Mouse (Mus musculus) CH12.LX (cell line): ENCODE data around the gene Borcs7. TPM values are rescaled to one million over a fixed set of nuclear protein-coding genes. Genes with fewer than 3 reads are reported as not detected.

ENCODE experiments used
- DNase-seq: peaks from one replicate; pipeline ENCODE4 v3.0.0-alpha.2; 2013; ENCODE audit errors: extremely low read depth
- H3K27ac ChIP-seq: 2 replicates; pipeline ENCODE4 v1.5.1; 2012; ENCODE audit warnings: low read depth, mild to moderate bottlenecking, control low read depth, moderate library complexity; ENCODE audit not compliant: insufficient read depth
- H3K27me3 ChIP-seq: replicated peaks from 2 replicates; pipeline ENCODE3; 2012; ENCODE audit warnings: inconsistent platforms
- H3K36me3 ChIP-seq, 2 experiments: replicated peaks in 1 of 2; 2 replicates each; pipeline versions ENCODE3 to v1.6.1; 2012; ENCODE audit warnings: inconsistent platforms in 1 of 2, low read length in 1 of 2, mild to moderate bottlenecking in 1 of 2, mixed read lengths in 1 of 2, moderate library complexity in 1 of 2; ENCODE audit not compliant: control insufficient read depth in 1 of 2, insufficient read depth in 1 of 2
- H3K4me1 ChIP-seq, 2 experiments: 2 replicates each; pipeline ENCODE4 v1.6.1; 2012; ENCODE audit warnings: inconsistent platforms in 1 of 2, moderate library complexity in 1 of 2; ENCODE audit not compliant: insufficient read depth in 2 of 2, control insufficient read depth in 1 of 2
- H3K4me2 ChIP-seq: 2 replicates; pipeline ENCODE4 v1.6.1; 2012; ENCODE audit warnings: low read depth, mild to moderate bottlenecking, control low read depth; ENCODE audit not compliant: poor library complexity, insufficient read depth, severe bottlenecking
- H3K4me3 ChIP-seq, 3 experiments: fragments of 150-350 bp in 1 of 3; sonication (generic) in 1 of 3; replicated peaks in 1 of 3; 2 replicates each; pipeline versions ENCODE3 to v1.5.1; 2011 to 2012; ENCODE audit warnings: low read depth in 2 of 3, low read length in 2 of 3, mild to moderate bottlenecking in 2 of 3, moderate library complexity in 2 of 3, control low read depth in 1 of 3, improper control_type of control experiment in 1 of 3, inconsistent platforms in 1 of 3, mixed read lengths in 1 of 3; ENCODE audit not compliant: poor library complexity in 1 of 3
- H3K79me2 ChIP-seq: replicated peaks from 2 replicates; pipeline ENCODE4 v1.6.1; 2012; ENCODE audit warnings: mild to moderate bottlenecking, moderate library complexity; ENCODE audit not compliant: control insufficient read depth, poor library complexity, insufficient read depth, severe bottlenecking; ENCODE audit errors: extremely low read depth
- H3K9ac ChIP-seq: 2 replicates; pipeline ENCODE4 v1.6.1; 2012; ENCODE audit warnings: low read depth, mild to moderate bottlenecking, control low read depth, moderate library complexity; ENCODE audit not compliant: insufficient read depth
- H3K9me3 ChIP-seq: replicated peaks from 2 replicates; pipeline ENCODE3; 2012; ENCODE audit warnings: low read length, inconsistent platforms, mixed read lengths
- CHD1 ChIP-seq: IDR thresholded peaks from 2 replicates; pipeline ENCODE4 v1.6.1; 2012; ENCODE audit warnings: low read depth, low read length, improper control_type of control experiment, inconsistent platforms
- CHD2 ChIP-seq: IDR thresholded peaks from 2 replicates; pipeline ENCODE4 v1.6.1; 2011; ENCODE audit warnings: low read length, improper control_type of control experiment
- CTCF ChIP-seq, 2 experiments: IDR thresholded peaks in 1 of 2; conservative IDR thresholded peaks in 1 of 2; 2 replicates each; pipeline ENCODE4 v1.5.1; 2011 to 2012; ENCODE audit warnings: low read depth in 2 of 2, low read length in 2 of 2, improper control_type of control experiment in 1 of 2, inconsistent platforms in 1 of 2, mild to moderate bottlenecking in 1 of 2, moderate library complexity in 1 of 2
- EP300 ChIP-seq: IDR thresholded peaks from 2 replicates; pipeline ENCODE4 v1.6.1; 2011; ENCODE audit warnings: low read length, improper control_type of control experiment
- ETS1 ChIP-seq: conservative IDR thresholded peaks from 2 replicates; pipeline ENCODE4 v1.6.1; 2012; ENCODE audit warnings: low read depth, mild to moderate bottlenecking, inconsistent platforms, low read length, improper control_type of control experiment, moderate library complexity
- GABPA ChIP-seq: IDR thresholded peaks from 2 replicates; pipeline ENCODE4 v1.6.1; 2012; ENCODE audit warnings: low read depth, low read length, improper control_type of control experiment, inconsistent platforms; ENCODE audit not compliant: insufficient replicate concordance
- HCFC1 ChIP-seq: IDR thresholded peaks from 2 replicates; pipeline ENCODE4 v1.6.1; 2012; ENCODE audit warnings: low read depth, mild to moderate bottlenecking, inconsistent platforms, low read length, improper control_type of control experiment
- IRF4 ChIP-seq: IDR thresholded peaks from 2 replicates; pipeline ENCODE4 v1.6.1; 2014; ENCODE audit warnings: low read depth, mild to moderate bottlenecking, inconsistent platforms, low read length, improper control_type of control experiment
- JUN ChIP-seq: IDR thresholded peaks from 2 replicates; pipeline ENCODE4 v1.6.1; 2011; ENCODE audit warnings: low read depth, mild to moderate bottlenecking, low read length, improper control_type of control experiment, moderate library complexity; ENCODE audit not compliant: insufficient read depth
- JUND ChIP-seq: conservative IDR thresholded peaks from 2 replicates; pipeline ENCODE4 v1.6.1; 2011; ENCODE audit warnings: low read depth, low read length, improper control_type of control experiment
- MAFK ChIP-seq: IDR thresholded peaks from 2 replicates; pipeline ENCODE4 v1.6.1; 2011; ENCODE audit warnings: low read length, improper control_type of control experiment; ENCODE audit not compliant: insufficient replicate concordance
- MAX ChIP-seq: IDR thresholded peaks from 2 replicates; pipeline ENCODE4 v1.6.1; 2011; ENCODE audit warnings: low read length, improper control_type of control experiment
- MYC ChIP-seq: IDR thresholded peaks from 2 replicates; pipeline ENCODE4 v1.6.1; 2011; ENCODE audit warnings: low read depth, mild to moderate bottlenecking, improper control_type of control experiment, low read length
- NRF1 ChIP-seq: IDR thresholded peaks from 2 replicates; pipeline ENCODE4 v1.6.1; 2014; ENCODE audit warnings: low read depth, mild to moderate bottlenecking, inconsistent platforms, low read length, improper control_type of control experiment, moderate library complexity
- POLR2AphosphoS2 ChIP-seq: IDR thresholded peaks from 2 replicates; pipeline ENCODE4 v1.6.1; 2011; ENCODE audit warnings: low read depth, low read length, improper control_type of control experiment
- SIN3A ChIP-seq: IDR thresholded peaks from 2 replicates; pipeline ENCODE4 v1.6.1; 2012; ENCODE audit warnings: low read length, improper control_type of control experiment, inconsistent platforms
- TCF12 ChIP-seq: IDR thresholded peaks from 2 replicates; pipeline ENCODE4 v1.6.1; 2014; ENCODE audit warnings: low read depth, mild to moderate bottlenecking, inconsistent platforms, low read length, improper control_type of control experiment
- UBTF ChIP-seq: IDR thresholded peaks from 2 replicates; pipeline ENCODE4 v1.6.1; 2012; ENCODE audit warnings: low read depth, mild to moderate bottlenecking, inconsistent platforms, low read length, improper control_type of control experiment, moderate library complexity
- USF1 ChIP-seq: IDR thresholded peaks from 2 replicates; pipeline ENCODE4 v1.6.1; 2014; ENCODE audit warnings: low read depth, mild to moderate bottlenecking, inconsistent platforms, low read length, improper control_type of control experiment
- USF2 ChIP-seq: conservative IDR thresholded peaks from 2 replicates; pipeline ENCODE4 v1.6.1; 2011; ENCODE audit warnings: low read depth, low read length, improper control_type of control experiment
- ZC3H11A ChIP-seq: IDR thresholded peaks from 2 replicates; pipeline ENCODE4 v1.6.1; 2012; ENCODE audit warnings: low read depth, mild to moderate bottlenecking, inconsistent platforms, low read length, improper control_type of control experiment
- ZKSCAN1 ChIP-seq: IDR thresholded peaks from 2 replicates; pipeline ENCODE4 v1.6.1; 2012; ENCODE audit warnings: low read depth, inconsistent platforms, low read length, improper control_type of control experiment, borderline replicate concordance
- ZMIZ1 ChIP-seq: IDR thresholded peaks from 2 replicates; pipeline ENCODE4 v1.6.1; 2012; ENCODE audit warnings: low read depth, mild to moderate bottlenecking, inconsistent platforms, low read length, improper control_type of control experiment
- ZNF384 ChIP-seq: IDR thresholded peaks from 2 replicates; pipeline ENCODE4 v1.6.1; 2012; ENCODE audit warnings: low read depth, low read length, improper control_type of control experiment, inconsistent platforms
- dilution Hi-C: fragments of 300-500 bp; cut with MboI; formaldehyde crosslinking; loops from 2 replicates; pipeline ENCODE4 v1.14.3; 2020; ENCODE audit warnings: low sequenced_read_pairs; ENCODE audit not compliant: extremely low pct_unique_long_range_greater_than_20kb, extremely low pct_ligation_motif_present
- in situ Hi-C: fragments of 300-500 bp; cut with MboI; formaldehyde crosslinking; loops from 3 replicates; pipeline ENCODE4 v1.14.3; 2019; ENCODE audit warnings: low sequenced_read_pairs, low pct_ligation_motif_present, low pct_unique_long_range_greater_than_20kb, mixed read lengths
- polyA plus RNA-seq: library from polyadenylated mRNA; unstranded; fragments of >175 nt; gene quantifications from 2 replicates; pipeline ENCODE4 v1.2.1, GENCODE M21; 2012; ENCODE audit warnings: low read depth; ENCODE audit not compliant: insufficient read length
- total RNA-seq, 2 experiments: library from RNA; depleted of rRNA; stranded (reverse); fragments of 300-350 nt in 1 of 2; fragments of >200 nt in 1 of 2; gene quantifications; 2 replicates each; pipeline ENCODE4 v1.2.3; 2012 to 2014

Borcs7 gene
- total and polyA plus RNA-seq, 3 experiments, result 6.6 to 14.5 (median 7.6) TPM

GRCm38 (mm10) chr19:46727140-46727736 lies 37.5 kb downstream of the Borcs7 start:
- Histone ChIP-seq H3K27ac (no peak overlapping the region), H3K4me1 (no peaks in the 10 kb centered on the region), H3K4me3 (no peak overlapping the region), H3K27me3 (no peaks in the 10 kb centered on the region), H3K79me2 (no peaks in the 10 kb centered on the region), H3K4me2 (no peak overlapping the region), H3K9me3 (peaks cover 3% of the 10 kb centered on the region), H3K9ac (no peak overlapping the region), H3K36me3 (peaks cover 19 to 68% of the 10 kb centered on the region in 2 experiments)
- dilution Hi-C loops, result no loop called here
- TF ChIP-seq TCF12 (no peak), JUN (no peak), EP300 (no peak), CHD2 (no peak), ETS1 (no peak), CTCF (conservative IDR thresholded peaks at IDR 0.05 in 1 of 2, IDR thresholded peaks at IDR 0.05 in 1 of 2; ENCODE audit: low read depth in 2 of 2, low read length in 2 of 2) (no peak), JUND (no peak), MAX (no peak), IRF4 (no peak), ZNF384 (no peak), ZKSCAN1 (no peak), ZC3H11A (no peak), SIN3A (no peak), UBTF (no peak), POLR2AphosphoS2 (no peak), ZMIZ1 (no peak), USF2 (no peak)
- no peak for DNase-seq
- in situ Hi-C loops, result no loop called here

GRCm38 (mm10) chr19:46727945-46728540 lies 38.3 kb downstream of the Borcs7 start:
- H3K9ac ChIP-seq, result no peak overlapping the region
- in situ Hi-C loops, result no loop called here
- H3K36me3 ChIP-seq, result peaks cover 19 to 67% of the 10 kb centered on the region in 2 experiments
- TF ChIP-seq ZKSCAN1, result no peak
- TF ChIP-seq MAFK, result no peak
- no peak for TF ChIP-seq USF1
- no peak for TF ChIP-seq HCFC1
- TF ChIP-seq GABPA, result no peak
- no peak for TF ChIP-seq CHD1
- TF ChIP-seq MAX, result no peak
- TF ChIP-seq POLR2AphosphoS2, result no peak
- TF ChIP-seq NRF1, result no peak
- no peak for TF ChIP-seq MYC
- no peak for TF ChIP-seq TCF12
- peaks cover 3% of the 10 kb centered on the region for H3K9me3 ChIP-seq
- H3K4me3 ChIP-seq, result no peak overlapping the region
- H3K27ac ChIP-seq, result no peak overlapping the region
- dilution Hi-C loops, result no loop called here
- H3K27me3 ChIP-seq, result no peaks in the 10 kb centered on the region
- no peaks in the 10 kb centered on the region for H3K4me1 ChIP-seq
- no peak overlapping the region for H3K4me2 ChIP-seq
- DNase-seq, result no peak
- no peaks in the 10 kb centered on the region for H3K79me2 ChIP-seq
